Mouse (Mus musculus) kidney, embryonic 15.5 days (tissue): ENCODE measurements around the gene Olfr1413. TPM values are rescaled to one million over a fixed set of nuclear protein-coding genes. Genes with fewer than 3 reads are reported as not detected.

Experiments used
- ATAC-seq: fragments of 200-750 bp; cut with Nextera tagmentation; replicated peaks from 2 replicates; pipeline ENCODE4 v1.8.0; 2017; ENCODE audit warnings: moderate TSS enrichment; ENCODE audit not compliant: low FRiP score
- H3K27ac ChIP-seq: fragments of 300-500 bp; sonication (generic); 2 replicates; pipeline ENCODE4 v1.5.1; 2015; ENCODE audit warnings: mild to moderate bottlenecking, inconsistent platforms
- H3K27me3 ChIP-seq: fragments of 300-500 bp; sonication (generic); 2 replicates; pipeline ENCODE4 v1.6.1; 2015; ENCODE audit warnings: inconsistent platforms
- H3K36me3 ChIP-seq: fragments of 300-500 bp; sonication (generic); 2 replicates; pipeline ENCODE4 v1.6.1; 2015; ENCODE audit warnings: inconsistent platforms
- H3K4me1 ChIP-seq: fragments of 300-500 bp; sonication (generic); 2 replicates; pipeline ENCODE4 v1.6.1; 2015; ENCODE audit warnings: inconsistent platforms
- H3K4me2 ChIP-seq: fragments of 300-500 bp; sonication (generic); 2 replicates; pipeline ENCODE4 v1.6.1; 2015; ENCODE audit warnings: moderate library complexity, mild to moderate bottlenecking, inconsistent platforms
- H3K4me3 ChIP-seq: fragments of 300-500 bp; sonication (generic); replicated peaks from 2 replicates; pipeline ENCODE4 v1.5.1; 2015; ENCODE audit warnings: mild to moderate bottlenecking, inconsistent platforms
- H3K9ac ChIP-seq: fragments of 300-500 bp; sonication (generic); 2 replicates; pipeline ENCODE4 v1.6.1; 2015; ENCODE audit warnings: mild to moderate bottlenecking, inconsistent platforms
- H3K9me3 ChIP-seq: fragments of 300-500 bp; sonication (generic); replicated peaks from 2 replicates; pipeline ENCODE4 v1.6.1; 2016; ENCODE audit warnings: inconsistent platforms
- WGBS: fragments of 180-500 bp; shearing (Covaris S2); methylation state at CpG from one replicate; pipeline ENCODE4 v1.1.7; 2015; ENCODE audit warnings: mixed read lengths; 5-methylcytosine and 5-hydroxymethylcytosine counted together
- polyA plus RNA-seq: library from polyadenylated mRNA; unstranded; fragments of >200 nt; fragmentation: Nextera tagmentation; extraction: Ambion mirVana; gene quantifications from 2 replicates; pipeline ENCODE4 v1.2.1, GENCODE M21; 2015

The Olfr1413 gene
- not detected in 2 replicates for polyA plus RNA-seq

DNA sequence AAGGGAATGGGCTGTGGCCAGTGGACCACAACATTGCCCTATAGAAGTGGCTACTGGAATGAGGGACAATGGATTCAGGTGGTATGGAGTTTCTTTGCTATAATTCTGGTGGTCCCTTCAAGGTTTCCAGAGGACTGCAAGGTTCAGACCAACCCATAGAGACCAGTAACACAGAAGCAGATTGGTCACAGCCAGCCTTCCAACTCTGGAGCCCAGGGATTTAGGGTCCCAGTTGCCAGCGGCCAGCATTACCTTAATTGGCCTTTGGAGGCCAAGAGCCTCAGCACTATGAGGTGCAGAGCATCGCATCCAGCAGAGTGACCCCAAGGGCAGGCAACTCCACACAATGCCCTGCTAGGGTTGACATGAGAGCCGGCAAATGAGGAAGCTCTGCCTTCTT lies at the start of gene Olfr1413:
TSS of gene Olfr1413 (plus strand) at position 301 of the 400 bp plus-strand sequence.
- no peak within 1 kb of the TSS for H3K9ac ChIP-seq
- 93% methylated on average over 3 of the region's 3 CpGs for WGBS
- H3K9me3 ChIP-seq = no peaks in the 10 kb centered on the region
- H3K4me3 ChIP-seq = no peak within 1 kb of the TSS
- ATAC-seq = no peak
- H3K27ac ChIP-seq = no peak within 1 kb of the TSS
- no peak within 1 kb of the TSS for H3K4me2 ChIP-seq
- no peaks in the 10 kb centered on the region for H3K4me1 ChIP-seq
- no peaks in the 10 kb centered on the region for H3K27me3 ChIP-seq
- H3K36me3 ChIP-seq = no peaks in the 10 kb centered on the region

DNA sequence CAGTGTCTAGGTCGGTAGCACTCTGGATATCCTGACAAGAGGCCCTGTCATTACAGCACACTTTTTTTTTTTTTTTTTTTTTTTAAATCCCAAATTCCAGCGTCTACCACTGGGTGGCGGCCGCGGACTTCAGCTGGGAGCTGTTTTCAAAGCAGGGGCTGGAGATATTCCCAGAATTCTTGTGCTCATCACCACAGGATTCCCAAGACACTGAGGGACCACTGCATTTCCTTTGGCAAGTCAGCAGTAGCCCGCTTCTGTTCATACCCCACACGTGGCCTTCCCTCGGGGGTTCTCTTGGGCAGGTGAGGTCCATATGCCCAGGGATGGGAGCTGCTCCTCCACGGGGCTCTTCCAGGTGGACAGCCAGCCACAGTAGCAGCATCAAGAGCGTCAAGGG lies 49.7 kb upstream of the Olfr1413 start:
- no peaks in the 10 kb centered on the region for H3K9me3 ChIP-seq
- no peak overlapping the region for H3K9ac ChIP-seq
- H3K36me3 ChIP-seq = no peaks in the 10 kb centered on the region
- no peaks in the 10 kb centered on the region for H3K4me1 ChIP-seq
- ATAC-seq = no peak
- WGBS = 19% methylated on average over 10 of the region's 10 CpGs
- H3K4me3 ChIP-seq = no peak overlapping the region
- H3K4me2 ChIP-seq = no peak overlapping the region
- no peak overlapping the region for H3K27ac ChIP-seq
- peaks cover 5% of the 10 kb centered on the region; the same call in 1 of the 2 replicates for H3K27me3 ChIP-seq

DNA sequence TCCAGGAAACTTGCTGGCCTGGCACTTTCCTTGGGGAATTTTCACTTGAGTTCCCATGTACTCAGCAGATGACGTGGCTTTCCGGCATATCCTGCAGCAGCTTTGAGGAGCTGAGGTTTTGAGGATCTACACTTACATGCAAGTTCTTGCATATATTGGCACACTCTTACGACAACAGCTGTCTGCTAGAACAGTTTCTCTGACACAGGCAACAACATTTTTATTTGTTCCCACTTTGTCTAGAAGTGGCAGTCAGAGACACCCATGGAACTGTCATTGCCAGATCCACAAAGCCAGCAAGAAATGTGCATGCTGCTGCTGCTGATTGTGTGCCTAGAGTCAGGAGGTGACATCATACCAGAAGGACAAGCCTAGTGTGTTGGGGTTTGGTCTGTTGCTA lies 47.4 kb upstream of the Olfr1413 start:
- H3K36me3 ChIP-seq = no peaks in the 10 kb centered on the region
- no peak overlapping the region for H3K9ac ChIP-seq
- no peak overlapping the region for H3K4me3 ChIP-seq
- H3K27ac ChIP-seq = no peak overlapping the region
- no peak overlapping the region for H3K4me2 ChIP-seq
- H3K9me3 ChIP-seq = no peaks in the 10 kb centered on the region
- no peak for ATAC-seq
- peaks cover 5% of the 10 kb centered on the region; the same call in 1 of the 2 replicates for H3K27me3 ChIP-seq
- WGBS = 82% methylated on average over 3 of the region's 3 CpGs
- H3K4me1 ChIP-seq = no peaks in the 10 kb centered on the region

DNA sequence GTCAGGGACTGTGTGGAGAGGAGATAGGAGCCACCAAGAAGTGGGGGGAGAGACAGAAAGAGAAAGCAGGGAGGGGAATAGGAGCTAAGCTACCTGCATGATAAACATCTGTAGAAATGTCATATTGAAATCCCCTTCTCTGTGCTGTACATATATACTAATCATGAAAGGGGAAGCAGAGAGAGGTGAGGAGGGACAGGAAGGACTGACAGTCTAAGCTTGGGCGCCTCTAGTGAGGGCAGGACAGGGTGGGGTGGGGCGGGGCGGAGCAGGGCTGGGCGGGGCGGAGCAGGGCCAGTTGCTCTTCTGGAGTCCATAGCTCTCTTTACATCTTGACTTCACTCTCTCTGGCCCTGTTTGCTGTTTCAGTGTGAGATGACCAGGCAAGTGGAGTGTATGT lies 34.1 kb upstream of the Olfr1413 start:
- 36% methylated on average over 5 of the region's 5 CpGs for WGBS
- Histone ChIP-seq H3K27me3 (0 out of 2 replicates have a peak, but pooled peaks cover 5% of the 10 kb centered on the region), H3K4me3 (no peak overlapping the region), H3K36me3 (no peaks in the 10 kb centered on the region), H3K4me1 (no peaks in the 10 kb centered on the region), H3K9me3 (no peaks in the 10 kb centered on the region), H3K4me2 (no peak overlapping the region), H3K9ac (no peak overlapping the region), H3K27ac (no peak overlapping the region)
- no peak for ATAC-seq

DNA sequence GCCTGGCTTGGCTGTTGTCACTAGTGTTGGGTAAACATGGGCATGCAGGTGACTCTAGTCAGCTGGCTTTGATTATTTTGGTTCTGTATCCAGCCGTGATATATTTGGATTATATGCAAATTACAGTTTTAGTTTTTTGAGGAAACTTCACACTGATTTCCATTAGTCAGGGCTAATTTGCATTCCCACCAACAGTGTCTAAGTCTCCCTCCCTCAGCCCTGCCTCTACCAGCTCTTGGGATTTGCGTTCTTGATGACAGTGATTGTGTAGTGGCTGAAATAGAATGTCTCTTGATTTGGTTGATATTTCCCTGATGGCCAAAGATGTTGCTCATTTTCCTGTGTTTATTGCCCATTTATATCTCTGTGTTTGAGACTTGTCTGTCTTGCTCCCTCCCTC lies 32.1 kb upstream of the Olfr1413 start:
- Histone ChIP-seq H3K9me3 (no peaks in the 10 kb centered on the region), H3K4me2 (no peak overlapping the region), H3K27ac (no peak overlapping the region), H3K9ac (no peak overlapping the region), H3K4me1 (no peaks in the 10 kb centered on the region), H3K4me3 (no peak overlapping the region), H3K27me3 (0 out of 2 replicates have a peak, but pooled peaks cover 5% of the 10 kb centered on the region), H3K36me3 (no peaks in the 10 kb centered on the region)
- WGBS = 57% methylated on average over 2 of the region's 2 CpGs
- ATAC-seq = no peak

DNA sequence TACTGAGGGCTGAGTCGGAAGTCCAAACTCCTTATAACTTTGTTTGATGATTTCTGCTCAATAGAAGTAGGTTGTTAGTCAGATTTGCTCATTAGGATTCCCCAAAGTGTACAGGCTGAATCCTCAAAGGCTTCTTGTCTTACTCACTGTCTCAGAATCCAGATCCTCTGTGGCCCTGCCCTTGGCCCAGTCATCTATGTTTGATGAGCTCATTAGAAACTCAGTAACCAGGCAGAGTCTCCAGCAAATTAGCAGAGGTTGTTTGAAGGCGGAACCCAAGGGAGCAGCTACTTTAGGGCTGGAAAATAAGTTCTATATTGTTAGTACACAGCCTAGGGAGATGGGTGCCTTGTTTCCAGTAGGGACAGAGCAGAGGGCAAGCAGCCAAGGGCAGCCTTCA lies 25.2 kb upstream of the Olfr1413 start:
- ATAC-seq = no peak

DNA sequence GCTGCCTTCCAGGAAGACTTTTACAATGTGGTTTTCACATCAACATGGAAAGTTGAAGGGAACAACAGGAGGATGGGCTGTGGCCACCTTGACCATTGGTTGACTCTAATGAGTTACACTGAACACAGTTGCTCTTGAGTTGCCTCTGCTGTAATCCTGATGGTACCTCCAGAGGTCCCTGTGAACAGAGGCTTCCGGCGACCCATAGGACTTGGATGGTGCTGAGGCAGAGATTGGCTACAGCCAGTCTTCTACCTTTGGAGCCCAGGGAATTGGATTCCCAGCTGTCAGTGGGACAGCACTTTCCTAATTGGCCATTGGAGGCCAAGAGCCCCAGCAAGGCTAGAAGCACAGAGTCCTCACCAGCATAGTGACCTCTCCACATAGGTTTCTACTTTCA lies 14.4 kb downstream of the Olfr1413 start, which contains the start of gene Olfr1412:
TSS of gene Olfr1412 (plus strand) at position 301 of the 400 bp plus-strand sequence.
- no peak within 1 kb of the TSS for H3K4me3 ChIP-seq
- H3K4me1 ChIP-seq = no peaks in the 10 kb centered on the region
- no peak within 1 kb of the TSS for H3K27ac ChIP-seq
- no peaks in the 10 kb centered on the region for H3K27me3 ChIP-seq
- no peaks in the 10 kb centered on the region for H3K9me3 ChIP-seq
- H3K9ac ChIP-seq = no peak within 1 kb of the TSS
- H3K4me2 ChIP-seq = no peak within 1 kb of the TSS
- no peak for ATAC-seq
- 81% methylated on average over 2 of the region's 2 CpGs for whole genome bisulfite sequencing
- no peaks in the 10 kb centered on the region for H3K36me3 ChIP-seq

More for the DNA sequence above, 25.2 kb upstream of the Olfr1413 start:
- Histone ChIP-seq H3K27me3 (0 out of 2 replicates have a peak, but pooled peaks cover 6% of the 10 kb centered on the region), H3K9me3 (no peaks in the 10 kb centered on the region), H3K4me3 (no peak overlapping the region), H3K36me3 (no peaks in the 10 kb centered on the region), H3K9ac (no peak overlapping the region), H3K27ac (no peak overlapping the region), H3K4me2 (no peak overlapping the region), H3K4me1 (no peaks in the 10 kb centered on the region)
- 81% methylated on average over 2 of the region's 2 CpGs for WGBS

DNA sequence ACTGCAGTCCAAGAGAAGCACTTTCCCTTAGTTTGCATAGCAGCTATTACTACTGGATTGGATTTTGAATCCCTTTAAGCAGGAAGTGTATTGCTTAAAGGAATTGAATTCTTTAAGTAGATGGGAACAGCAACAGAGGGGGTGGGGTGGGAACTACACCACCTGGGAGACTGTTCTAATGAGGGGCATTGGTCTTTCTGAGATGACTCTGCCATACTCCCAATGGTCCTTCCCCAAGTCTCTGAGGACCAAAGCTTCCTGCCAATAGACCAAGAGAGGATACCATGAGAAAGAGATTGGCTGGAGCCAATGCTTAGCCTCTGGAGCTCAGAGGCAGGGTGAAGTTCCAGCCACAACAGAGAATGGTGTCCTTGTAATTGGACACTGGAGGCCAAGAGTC lies 23.0 kb downstream of the Olfr1413 start, which contains the start of gene Olfr1411:
TSS of gene Olfr1411 (plus strand) at position 301 of the 400 bp plus-strand sequence.
- no peak for ATAC-seq

DNA sequence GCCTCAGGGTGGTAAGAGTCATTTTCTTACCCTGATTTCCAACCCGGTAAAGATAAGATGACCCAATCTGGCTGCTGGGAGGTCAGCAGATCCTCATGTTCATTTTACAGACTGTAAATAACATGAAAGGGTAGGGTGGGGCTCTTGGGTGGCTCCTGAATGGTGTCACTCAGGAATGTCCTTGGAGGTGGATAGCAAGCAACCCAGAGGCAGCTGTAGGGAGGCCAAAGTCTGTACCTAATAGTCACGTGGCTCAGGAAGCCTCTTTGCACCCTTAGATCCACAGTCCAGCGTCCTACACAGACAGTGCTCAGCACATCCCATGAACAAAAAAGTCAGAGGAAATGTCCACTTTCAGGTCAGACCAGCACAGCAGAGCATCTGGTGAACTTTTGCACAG lies 24.9 kb downstream of the Olfr1413 start:
- Histone ChIP-seq H3K4me3 (no peak overlapping the region), H3K27me3 (0 out of 2 replicates have a peak, but pooled peaks cover 6% of the 10 kb centered on the region), H3K36me3 (no peaks in the 10 kb centered on the region), H3K9me3 (no peaks in the 10 kb centered on the region), H3K9ac (no peak overlapping the region), H3K4me2 (no peak overlapping the region), H3K27ac (no peak overlapping the region), H3K4me1 (no peaks in the 10 kb centered on the region)
- ATAC-seq = no peak
- 84% methylated on average over 3 of the region's 3 CpGs for WGBS

More for the DNA sequence above, 23.0 kb downstream of the Olfr1413 start, which contains the start of gene Olfr1411:
- 0 out of 2 replicates have a peak, but pooled peaks cover 6% of the 10 kb centered on the region for H3K27me3 ChIP-seq
- no peak within 1 kb of the TSS for H3K4me2 ChIP-seq
- no peak within 1 kb of the TSS for H3K4me3 ChIP-seq
- no peak within 1 kb of the TSS for H3K27ac ChIP-seq
- H3K9me3 ChIP-seq = no peaks in the 10 kb centered on the region
- H3K9ac ChIP-seq = no peak within 1 kb of the TSS
- no peaks in the 10 kb centered on the region for H3K36me3 ChIP-seq
- H3K4me1 ChIP-seq = no peaks in the 10 kb centered on the region

DNA sequence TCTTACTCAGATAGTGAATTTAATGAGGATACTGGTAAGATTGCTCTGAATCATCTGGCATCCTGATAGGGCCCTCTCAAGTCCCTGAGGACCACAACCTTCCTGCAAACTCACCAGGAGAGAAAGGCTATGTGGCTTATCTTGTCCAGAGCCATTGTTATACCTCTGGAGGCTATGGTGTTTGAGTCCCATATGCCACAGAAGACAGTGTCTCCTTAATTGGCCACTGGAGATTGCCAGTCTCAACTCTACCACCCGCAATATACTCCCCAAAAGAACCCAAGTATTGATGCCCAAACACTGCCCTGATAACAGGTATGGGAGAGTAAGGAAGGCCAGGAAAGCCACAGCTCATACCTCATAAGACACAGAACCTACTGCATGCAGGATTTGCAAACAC lies 34.4 kb downstream of the Olfr1413 start, which contains the start of gene Olfr1410:
TSS of gene Olfr1410 (plus strand) at position 301 of the 400 bp plus-strand sequence.
- Histone ChIP-seq H3K9me3 (no peaks in the 10 kb centered on the region), H3K4me1 (no peaks in the 10 kb centered on the region)

DNA sequence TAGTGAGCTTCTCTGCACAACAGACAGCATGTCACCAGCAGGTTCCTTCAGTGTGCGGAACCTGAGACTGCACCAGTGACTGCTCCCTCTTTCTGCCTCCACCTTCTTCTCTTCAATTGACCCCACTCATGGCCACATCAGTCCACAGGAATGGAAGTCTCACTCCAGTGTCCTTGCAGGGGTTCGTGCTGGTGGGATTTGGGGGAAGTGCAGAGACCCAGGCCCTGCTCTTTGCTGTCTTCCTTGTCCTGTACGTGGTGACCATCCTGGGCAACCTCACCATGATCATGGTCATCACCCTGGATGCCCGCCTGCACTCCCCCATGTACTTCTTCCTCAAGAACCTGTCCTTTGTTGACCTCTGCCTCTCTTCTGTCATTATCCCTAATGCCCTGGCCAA lies 36.6 kb downstream of the Olfr1413 start:
- 75% methylated on average over 4 of the region's 4 CpGs for WGBS

More for the DNA sequence above, 34.4 kb downstream of the Olfr1413 start, which contains the start of gene Olfr1410:
- Histone ChIP-seq H3K27me3 (peaks cover 14% of the 10 kb centered on the region), H3K4me2 (no peak within 1 kb of the TSS), H3K4me3 (no peak within 1 kb of the TSS), H3K9ac (no peak within 1 kb of the TSS), H3K36me3 (no peaks in the 10 kb centered on the region), H3K27ac (no peak within 1 kb of the TSS)
- 88% methylated on average over 1 of the region's 1 CpGs for WGBS
- no peak for ATAC-seq

DNA sequence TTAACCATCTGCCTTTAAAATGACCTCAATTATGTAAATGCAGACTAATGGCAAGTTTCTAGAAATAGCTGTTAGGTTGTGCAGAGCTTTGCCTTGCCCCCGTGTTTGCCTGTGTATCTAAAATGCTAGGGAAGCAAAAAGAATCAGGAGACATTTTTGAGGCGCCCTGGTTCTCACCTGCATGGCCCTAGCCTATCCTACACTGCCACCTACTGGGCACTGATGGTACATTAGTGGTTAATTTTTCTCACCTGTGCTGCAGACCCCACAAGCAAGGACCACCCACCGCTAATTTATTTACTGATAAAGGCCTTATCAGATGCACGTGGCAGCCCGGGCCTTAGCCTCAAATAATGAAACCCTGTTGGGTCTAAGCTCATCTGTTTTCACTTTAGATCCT lies 39.9 kb downstream of the Olfr1413 start:
- Histone ChIP-seq H3K36me3 (no peaks in the 10 kb centered on the region), H3K9ac (no peak overlapping the region), H3K27me3 (peaks cover 27% of the 10 kb centered on the region), H3K27ac (no peak overlapping the region), H3K4me1 (no peaks in the 10 kb centered on the region), H3K9me3 (no peaks in the 10 kb centered on the region), H3K4me3 (no peak overlapping the region), H3K4me2 (no peak overlapping the region)
- 5% methylated on average over 5 of the region's 5 CpGs for WGBS
- no peak for ATAC-seq

More for the DNA sequence above, 36.6 kb downstream of the Olfr1413 start:
- no peak for ATAC-seq
- Histone ChIP-seq H3K27me3 (peaks cover 17% of the 10 kb centered on the region), H3K27ac (no peak overlapping the region), H3K4me1 (no peaks in the 10 kb centered on the region), H3K4me3 (no peak overlapping the region), H3K9ac (no peak overlapping the region), H3K36me3 (no peaks in the 10 kb centered on the region), H3K9me3 (no peaks in the 10 kb centered on the region), H3K4me2 (no peak overlapping the region)

DNA sequence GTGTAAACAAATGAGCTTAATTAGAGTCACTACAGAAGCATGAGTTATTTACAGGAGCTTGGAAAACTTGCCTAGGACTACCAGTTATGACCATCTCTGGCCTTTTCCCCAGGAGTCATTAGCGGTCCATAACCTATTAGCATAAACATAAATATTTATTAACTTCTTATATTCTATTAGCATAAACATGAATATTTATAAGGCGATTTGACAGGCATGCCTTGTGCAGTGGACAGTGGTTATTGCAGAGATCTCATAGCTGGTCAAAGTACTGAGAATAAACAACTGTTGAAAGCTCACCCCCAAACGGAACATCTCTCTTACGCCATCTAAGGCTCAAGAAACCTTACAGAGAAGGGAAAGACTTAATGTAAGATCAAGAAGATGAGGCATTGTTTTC lies 42.1 kb downstream of the Olfr1413 start:
- Histone ChIP-seq H3K9ac (no peak overlapping the region), H3K36me3 (no peaks in the 10 kb centered on the region), H3K4me2 (no peak overlapping the region), H3K27me3 (peaks cover 33% of the 10 kb centered on the region), H3K4me1 (no peaks in the 10 kb centered on the region), H3K9me3 (no peaks in the 10 kb centered on the region), H3K27ac (no peak overlapping the region), H3K4me3 (no peak overlapping the region)
- no peak for ATAC-seq
- 51% methylated on average over 4 of the region's 4 CpGs for WGBS
